Mouse (Mus musculus) mouse trophoblast stem cell (cell line): ENCODE data around the gene Slc29a3.
"Not testable (repeated sequence)": the region's sequence is repeated elsewhere in the genome, so short reads cannot be mapped to it uniquely, and the experiment has no call there.

Experiments used
- in situ Hi-C, 2 experiments: fragments of 300-500 bp; cut with MseI, MboI; formaldehyde crosslinking; loops; 2 replicates in 1 of 2; 3 replicates in 1 of 2; pipeline ENCODE4 v1.15.1; 2025

The Slc29a3 gene

DNA sequence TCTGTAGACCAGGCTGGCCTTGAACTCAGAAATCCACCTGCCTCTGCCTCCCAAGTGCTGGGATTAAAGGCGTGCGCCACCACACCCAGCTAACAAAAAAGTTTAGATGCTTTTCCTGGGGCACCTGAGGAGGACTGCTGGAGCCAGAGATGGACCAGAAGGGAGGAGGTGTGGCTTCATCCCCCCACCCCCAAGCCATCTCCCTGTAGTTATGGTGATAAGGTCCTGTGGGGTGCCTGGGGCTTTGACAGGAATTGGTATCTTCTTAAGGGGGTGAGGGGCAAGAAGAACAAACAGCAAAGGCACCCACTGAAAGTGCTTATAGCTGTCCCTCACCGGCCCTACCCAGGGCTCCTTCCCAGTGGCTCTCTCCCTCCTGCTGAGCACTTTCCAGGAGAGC lies 25.7 kb downstream of the Slc29a3 start:
- in situ Hi-C loops = no loop called here

DNA sequence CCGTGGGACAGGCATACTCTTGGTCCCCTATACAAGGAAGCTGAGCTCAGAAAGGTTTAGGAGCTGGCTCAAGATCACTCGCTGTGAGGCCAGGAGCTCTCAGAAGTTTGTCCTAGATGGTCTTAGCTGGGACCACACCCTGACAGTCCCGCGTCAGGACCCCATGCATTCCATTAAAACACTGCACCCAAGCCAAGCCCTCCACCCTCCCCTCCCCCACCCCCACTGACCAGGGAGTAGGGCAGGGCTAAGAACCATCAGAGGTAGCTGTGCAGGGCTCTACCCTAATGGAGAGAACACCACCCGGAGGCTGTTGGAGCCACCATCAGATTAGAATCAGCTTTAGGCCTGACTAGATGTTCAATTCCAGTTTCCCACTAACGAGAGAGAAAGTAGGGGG lies 28.1 kb downstream of the Slc29a3 start:
- in situ Hi-C loops = no loop called here

DNA sequence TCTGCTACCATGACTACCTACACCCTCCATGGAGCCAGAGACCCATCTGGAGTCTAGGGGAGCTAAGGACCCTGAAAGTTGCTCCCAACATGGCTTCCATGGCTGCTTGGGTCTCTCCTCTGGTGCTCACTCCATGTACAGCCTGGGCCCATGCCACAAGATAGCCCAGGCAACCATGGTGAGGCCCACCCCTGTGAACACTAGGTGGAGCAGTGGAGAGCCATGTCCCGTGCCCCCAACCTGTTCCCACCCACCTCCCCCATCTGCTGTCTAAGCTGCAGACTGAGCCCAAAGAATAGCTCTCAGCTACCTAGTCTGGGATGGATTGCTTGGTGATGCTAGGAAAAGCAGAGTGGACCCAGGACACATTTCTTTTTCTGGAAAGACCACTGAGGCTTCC lies 29.2 kb downstream of the Slc29a3 start:
- in situ Hi-C loops = no loop called here

DNA sequence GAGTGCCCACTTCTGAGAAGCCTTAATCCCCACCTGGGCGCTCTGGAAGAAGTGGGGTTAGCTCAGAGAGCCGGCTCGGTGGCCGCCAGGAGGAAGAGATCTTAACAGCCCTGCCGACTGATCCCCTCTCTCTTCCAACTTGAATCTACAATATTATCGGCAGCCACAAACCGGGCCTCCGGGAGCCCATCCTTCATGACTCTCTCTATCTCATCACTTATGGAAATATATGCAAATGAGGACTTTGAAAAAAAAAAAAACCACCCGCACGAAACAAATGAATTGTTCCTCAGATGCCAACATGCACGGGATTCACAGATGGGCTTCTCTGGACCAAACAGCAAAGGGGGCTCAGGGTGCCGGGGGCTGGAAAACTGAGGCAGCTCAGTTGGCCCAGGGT lies 31.0 kb downstream of the Slc29a3 start:
- in situ Hi-C loops = no loop called here

DNA sequence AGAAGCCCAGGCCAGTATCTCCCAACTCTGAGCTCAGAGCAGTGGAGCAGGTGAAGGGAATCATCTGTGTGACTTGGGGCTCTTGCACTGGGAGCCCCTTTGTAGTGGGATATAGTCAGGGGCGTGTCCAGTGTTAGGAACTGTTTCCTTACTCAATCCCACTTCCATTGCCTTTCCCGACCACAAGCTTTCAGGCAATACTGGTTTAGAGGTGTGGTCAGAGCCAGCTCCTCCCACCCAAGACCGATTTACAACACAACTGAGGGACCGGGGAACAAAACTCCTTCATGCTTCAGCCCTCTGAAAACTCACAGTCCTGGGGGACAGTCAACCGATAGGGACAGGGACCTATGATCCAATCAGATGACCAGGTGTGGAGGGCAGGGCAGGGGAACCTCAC lies 32.1 kb downstream of the Slc29a3 start:
- in situ Hi-C loops = no loop called here

DNA sequence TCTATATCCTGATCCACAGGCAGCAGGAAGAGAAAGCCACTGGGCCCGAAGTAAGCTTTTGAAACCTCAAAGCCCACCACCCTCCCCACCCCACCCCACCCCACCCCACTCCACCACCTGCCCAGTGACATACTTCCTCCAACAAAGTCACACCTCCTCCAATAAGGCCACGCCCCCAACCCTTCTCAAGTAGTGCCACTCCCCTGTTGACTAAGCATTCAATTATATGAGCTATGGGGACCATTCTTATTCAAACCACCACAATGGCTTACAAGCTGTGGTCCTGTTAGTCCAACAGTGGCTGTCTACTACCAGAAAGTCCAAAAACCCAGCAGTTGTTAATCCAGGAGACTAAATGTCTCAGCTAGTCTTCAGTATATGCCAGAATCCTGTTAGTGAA lies 34.1 kb downstream of the Slc29a3 start:
- in situ Hi-C loops = no loop called here

DNA sequence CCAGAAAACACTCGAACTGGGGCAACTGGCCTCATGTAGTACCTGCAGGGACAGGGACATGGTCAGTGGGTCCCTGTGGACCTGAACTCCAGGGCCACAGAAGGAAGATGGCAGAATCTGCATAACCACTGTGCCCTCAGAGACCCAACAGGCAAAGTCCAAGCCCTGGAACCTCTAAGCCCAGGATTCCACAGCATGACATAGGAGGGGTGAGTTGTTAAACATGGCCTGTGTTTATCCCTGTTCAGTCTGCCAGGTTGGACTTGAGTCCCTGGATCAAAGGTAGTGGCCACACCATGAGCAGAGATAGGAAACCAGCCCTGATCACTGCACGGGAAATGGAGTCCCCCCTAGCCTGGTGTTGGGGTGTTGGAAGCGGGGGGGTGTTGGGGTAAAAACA lies 36.1 kb downstream of the Slc29a3 start:
- in situ Hi-C loops = no loop called here

DNA sequence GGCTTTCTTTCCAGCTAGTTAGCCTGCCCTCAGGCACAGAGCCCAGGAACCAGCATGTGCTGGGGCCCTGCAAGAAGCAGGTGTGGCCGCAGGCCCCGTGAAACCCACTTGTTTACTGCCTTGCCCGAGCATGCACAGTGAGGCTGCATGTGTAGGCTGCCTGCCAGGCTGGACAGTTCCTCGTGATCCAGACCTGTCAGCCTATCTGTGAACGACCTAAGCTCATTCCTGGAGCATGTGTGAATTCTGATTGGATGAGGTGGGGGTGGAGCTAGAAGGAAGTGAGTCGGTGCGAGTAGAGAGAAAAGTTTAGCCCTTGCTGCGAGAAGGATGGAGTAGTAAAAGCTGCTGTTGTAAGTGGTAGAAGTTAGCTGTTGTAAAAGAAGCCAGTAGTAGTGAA lies 40.3 kb downstream of the Slc29a3 start:
- in situ Hi-C loops = not testable (repeated sequence)

DNA sequence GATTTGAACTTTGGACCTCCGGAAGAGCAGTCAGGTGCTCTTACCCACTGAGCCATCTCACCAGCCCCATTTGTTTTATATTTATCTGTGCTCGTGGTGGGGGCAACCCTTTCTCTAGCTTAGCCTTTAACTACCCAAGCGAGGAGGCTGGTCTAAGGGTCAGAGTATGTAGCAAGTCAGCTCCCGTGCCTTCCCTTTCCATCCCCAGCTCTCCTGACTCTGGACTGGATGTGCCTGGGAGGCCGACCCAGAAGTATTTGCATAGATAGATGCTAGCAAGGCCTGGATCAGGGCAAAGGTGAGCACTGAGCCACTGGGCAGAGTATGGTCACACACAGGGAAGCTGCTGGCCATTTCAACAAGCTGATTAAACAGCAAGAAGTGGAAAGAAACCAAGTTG lies 43.8 kb downstream of the Slc29a3 start:
- in situ Hi-C loops = no loop called here

DNA sequence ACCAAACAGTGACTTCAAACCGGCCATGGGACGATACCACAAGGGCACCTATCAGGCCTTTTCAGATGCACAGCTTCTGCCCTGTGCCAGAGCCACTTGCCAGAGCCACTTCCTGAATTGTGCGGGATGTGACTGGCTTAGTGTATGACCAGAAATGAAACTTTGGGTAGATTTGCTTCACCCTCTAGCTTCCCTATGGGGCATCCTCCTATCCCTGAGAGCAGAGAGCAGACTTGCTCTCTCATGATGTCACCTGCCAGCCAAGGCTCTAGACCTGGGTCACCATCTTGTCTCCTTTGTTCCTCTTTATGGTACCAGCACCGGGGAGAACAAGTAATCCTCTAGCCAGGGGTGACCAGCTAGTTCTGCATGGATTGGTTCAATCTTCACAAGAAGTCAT lies 46.3 kb downstream of the Slc29a3 start:
- in situ Hi-C loops = no loop called here

DNA sequence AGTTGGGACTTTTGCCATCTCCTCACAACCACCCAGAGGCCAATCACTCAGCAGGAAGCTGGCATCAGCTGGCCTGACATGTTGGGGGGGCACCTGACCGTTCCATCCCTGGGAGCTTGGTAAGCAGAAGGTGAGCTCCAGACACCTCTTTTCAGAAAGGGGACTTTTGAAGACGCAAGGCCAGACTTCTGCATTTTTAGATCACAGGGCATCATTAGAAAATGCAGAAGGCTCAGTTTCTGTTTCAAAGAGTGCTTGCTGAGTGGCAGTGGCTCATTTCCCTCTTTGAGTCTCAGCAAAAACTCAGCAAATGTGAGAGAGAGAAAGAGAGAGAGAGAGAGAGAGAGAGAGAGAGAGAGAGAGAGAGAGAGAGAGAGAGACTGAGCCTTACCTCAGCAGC lies 47.5 kb downstream of the Slc29a3 start:
- in situ Hi-C loops = no loop called here

DNA sequence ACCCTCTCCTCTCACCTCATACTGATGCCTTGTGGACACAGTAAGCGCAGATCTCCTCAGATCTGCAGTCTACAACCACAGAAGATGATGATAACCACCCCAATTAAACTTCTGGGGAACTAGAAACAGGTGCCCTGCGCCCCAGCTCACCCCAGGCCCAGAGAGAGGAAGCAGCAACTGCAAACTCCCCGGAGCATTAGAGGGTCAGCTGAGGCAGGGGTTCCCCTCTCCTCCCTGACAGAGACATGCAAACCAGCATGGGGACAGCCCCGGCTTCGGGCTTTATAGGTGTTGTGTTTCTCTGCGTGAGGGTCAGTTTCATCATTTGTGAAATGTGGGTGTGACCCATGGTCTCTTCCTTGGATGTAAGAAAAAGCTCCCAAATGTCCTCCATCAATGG lies 54.8 kb downstream of the Slc29a3 start:
- in situ Hi-C loops = loop anchor here (10.0 kb wide), 3 partner anchors 163 to 393 kb away; no protein-coding TSS in a partner anchor

DNA sequence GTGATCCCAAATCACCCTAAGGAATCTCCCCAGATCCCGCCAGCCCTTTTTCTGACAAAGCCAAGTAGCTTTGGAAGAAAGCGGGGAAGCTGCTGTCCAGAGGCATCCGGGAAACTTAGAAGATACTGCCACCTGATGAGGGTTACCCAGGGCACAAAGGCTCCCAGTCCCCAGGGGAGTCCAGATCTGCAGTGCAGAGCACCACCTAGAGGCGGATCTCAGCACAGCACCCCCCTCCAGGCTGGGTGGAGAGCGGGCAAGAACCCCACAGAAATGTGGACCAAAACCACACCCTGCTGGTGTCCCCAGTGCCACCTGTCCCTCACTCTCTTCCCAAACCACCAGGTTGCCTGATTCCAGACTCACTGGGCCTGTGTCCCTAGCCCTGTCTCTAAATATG lies 55.6 kb downstream of the Slc29a3 start:
- in situ Hi-C loops = loop anchor here (10.0 kb wide), 3 partner anchors 162 to 392 kb away; no protein-coding TSS in a partner anchor

DNA sequence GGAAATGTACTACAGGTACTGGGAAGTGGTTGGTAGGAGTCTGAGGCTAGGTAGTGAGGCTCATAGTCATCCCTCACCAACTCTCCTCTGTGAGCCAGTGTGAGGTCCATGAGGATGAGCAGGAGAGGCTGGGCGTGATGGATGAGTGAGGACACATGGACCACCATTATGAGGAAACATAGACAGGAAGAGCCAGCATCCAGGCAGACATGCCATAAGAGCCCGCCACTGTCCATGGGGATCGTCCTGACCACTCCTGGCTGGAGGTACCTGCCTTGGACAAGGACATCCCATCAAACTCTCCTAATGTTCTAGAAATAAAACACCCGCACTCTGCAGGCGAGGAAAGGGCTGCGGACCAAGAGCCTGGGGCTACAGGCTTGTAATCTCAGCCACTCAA lies 56.2 kb downstream of the Slc29a3 start, which contains the start of gene Cdh23:
Cdh23 (minus strand) TSS at position 101 of the 400 bp plus-strand sequence.
- in situ Hi-C loops = loop anchor here (10.0 kb wide), 3 partner anchors 162 to 392 kb away; no protein-coding TSS in a partner anchor

DNA sequence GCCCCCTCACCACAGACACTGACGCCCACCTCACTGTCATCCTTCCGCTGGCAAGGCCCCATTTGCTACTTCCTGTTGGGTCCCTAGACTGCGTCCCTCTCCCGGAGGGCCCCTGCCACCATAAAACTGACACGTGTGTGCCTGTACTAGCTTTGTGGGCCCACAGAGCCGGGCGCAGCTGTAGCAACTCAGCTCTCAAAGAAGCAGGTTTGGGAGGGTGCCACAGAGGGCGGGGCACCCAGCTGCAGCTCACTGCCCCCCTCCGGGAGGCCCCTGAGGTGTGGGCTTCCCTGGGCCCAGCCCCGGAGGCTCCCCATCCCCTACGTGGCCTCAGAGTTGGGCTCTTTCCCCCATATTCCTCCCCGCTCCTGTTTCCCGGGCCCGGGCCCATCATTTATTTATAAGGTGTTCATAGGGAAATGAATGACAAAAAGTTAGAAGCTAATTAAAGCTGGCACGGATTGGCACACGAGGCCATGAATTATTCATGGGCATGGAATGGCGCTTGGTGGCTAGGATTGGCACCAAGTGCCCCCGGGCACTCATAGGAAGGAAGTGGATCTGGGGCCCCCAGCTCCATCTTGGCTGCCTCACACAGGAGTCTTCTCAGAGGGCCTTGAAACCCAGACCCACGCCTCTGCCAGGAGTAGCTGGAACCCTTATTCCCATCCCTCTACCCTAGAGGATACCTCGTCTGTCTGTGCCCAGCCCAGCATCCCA lies 60.8 kb downstream of the Slc29a3 start:
- in situ Hi-C loops = loop anchor here (10.0 kb wide), 3 partner anchors 157 to 387 kb away; no protein-coding TSS in a partner anchor

DNA sequence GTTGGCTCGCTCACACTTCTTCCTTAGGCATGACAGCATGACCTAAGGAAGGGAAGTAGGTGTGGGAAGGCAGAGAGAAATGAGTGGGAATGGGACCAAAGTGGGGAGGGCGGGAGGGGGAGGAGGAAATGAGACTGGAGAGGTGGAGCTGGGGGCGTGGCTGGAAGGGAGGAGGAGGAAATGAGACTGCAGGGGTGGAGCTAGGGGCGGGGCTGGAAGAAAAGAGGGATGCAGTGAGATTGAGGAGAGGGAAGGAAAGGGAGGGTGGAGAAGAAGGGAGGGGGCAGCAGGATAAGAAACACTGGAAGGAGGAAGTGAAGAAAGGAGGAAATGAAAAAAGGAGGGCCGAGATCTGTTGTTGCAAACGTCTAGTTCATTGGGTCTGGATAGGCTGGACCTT lies 61.6 kb downstream of the Slc29a3 start:
- in situ Hi-C loops = loop anchor here (10.0 kb wide), 3 partner anchors 156 to 386 kb away; no protein-coding TSS in a partner anchor

DNA sequence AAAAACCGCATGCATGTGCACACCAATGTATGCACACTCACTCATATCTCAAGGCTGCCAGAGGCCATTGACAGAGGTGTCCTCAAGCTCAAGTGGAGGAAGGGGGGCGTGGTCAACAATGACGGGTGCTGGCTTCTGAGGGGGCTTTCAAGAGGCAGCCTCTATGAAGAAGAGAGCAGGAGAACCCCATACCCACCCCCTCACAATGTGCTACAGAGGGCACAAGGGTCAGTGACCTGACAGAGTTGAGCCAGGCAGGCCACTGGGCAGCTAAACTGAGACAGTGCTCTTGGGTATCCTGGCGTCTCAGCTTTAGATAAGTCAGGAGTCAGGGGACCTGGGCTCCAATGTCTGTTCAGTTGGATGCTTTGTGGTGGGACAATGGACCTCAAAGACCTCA lies 63.2 kb downstream of the Slc29a3 start:
- in situ Hi-C loops = no loop called here

DNA sequence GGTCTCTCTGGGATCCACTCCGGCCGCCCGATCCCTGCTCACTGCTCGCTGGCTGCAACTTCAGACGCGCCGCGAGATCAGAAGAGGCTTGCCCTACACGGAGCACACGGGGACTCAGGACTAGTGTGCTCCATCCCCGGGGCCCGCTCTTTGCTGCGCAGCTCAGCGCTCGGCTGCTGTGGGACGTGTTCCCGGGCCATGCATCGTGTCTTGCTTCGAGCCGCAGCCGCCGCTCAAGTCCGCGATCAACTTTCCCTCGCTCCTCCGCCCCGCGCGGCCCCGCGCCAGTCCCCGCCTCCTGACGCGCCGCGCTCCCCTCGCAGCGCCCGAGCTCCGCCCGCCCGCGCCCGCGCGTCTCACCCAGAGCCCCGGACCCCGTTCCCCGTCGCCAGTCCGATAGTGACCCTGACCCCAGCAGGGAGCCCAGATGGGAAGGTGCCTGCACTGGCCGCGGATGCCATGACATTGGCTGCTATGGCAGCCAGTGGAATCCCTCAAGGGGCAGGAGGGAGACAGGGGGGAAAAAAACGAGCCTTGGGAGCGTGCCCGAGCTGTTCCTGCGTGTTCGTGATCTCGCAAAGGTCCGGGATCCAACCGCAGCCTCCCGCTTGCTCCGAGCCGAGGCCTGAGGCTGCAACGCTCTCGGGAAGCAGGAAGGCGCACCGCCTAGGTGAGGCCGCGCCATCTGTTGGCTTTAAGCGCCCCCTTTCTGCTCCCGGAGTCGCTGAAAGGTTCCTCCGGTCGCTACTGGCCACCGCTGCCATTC lies 65.4 kb downstream of the Slc29a3 start:
- in situ Hi-C loops = no loop called here

DNA sequence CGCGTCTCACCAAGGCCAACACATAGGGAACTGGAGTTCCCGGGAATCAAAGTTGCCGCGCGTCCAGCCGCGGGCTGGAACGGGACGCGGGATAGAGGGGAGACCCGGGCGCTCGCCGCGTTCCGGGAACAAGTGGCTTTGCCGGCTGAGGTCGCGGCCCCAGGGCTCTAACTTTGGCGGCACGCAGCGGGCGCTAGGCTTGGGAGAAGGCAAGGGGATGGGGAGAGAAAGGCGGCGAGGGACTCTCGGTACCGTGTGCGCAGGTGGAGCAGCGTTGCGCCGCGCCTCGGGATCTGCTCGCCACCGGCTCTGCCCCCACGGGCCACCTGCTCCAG lies 66.0 kb downstream of the Slc29a3 start:
- in situ Hi-C loops = no loop called here

DNA sequence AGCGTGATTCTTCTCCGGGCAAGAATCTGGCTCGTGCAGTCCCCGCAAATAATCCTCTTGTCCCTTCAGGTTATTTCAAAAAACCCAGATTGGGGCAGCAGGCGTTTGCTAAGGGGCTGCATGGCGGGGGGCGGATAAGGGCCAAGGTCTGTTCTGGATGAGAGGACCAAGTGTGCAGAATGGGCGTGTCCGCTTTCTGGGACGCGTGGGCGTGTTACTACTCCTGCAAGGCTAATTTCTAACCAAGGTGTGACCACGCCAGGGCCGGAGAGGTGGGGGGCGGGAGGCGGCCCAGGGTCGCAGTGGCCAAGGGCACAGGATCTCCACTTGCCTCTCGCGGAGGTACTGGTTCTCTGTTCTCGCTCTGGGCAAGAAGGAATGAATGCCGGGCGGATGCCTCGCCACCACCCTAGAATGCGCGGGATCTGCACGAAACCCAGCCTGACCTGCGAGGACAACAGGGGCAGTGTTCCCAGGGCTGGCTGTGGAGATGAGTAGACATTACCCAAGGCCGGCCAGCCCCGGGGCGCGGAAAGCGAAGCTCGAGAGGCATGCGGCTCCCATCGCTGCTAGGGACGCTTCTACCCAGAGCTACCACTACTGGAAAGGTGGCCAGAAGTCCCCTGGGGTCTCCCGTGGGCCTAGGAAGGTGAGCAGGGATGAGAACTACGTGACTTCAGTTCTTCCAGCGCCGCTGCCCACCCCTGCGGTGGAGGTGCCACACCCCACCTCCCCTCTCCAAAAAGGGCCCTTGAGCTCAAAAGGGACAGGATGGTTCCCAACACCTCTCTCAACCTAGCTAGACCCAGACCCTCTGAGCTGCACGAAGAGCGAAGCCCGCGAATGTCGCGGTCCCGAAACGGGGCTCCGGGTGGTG lies 66.6 kb downstream of the Slc29a3 start:
- in situ Hi-C loops = no loop called here

DNA sequence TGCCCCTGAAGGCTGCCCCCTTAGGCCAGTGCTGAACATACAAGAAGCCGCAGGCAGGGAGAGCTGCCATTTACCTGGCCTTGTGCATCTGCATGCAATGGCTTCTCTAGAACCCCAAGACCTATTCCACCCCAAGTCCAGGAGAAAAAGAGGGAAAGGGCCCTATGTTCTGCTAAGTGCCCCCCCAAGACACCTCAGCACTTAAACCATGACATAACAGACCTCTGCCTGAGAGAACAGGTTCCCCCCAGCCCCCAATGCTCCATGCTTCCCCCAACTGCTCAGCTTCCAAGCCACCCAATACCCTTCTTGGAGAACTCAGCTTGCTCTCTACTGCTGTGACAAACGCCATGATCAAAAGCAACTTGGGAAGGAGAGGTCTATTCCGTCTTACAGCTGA lies 73.7 kb downstream of the Slc29a3 start:
- in situ Hi-C loops = no loop called here

DNA sequence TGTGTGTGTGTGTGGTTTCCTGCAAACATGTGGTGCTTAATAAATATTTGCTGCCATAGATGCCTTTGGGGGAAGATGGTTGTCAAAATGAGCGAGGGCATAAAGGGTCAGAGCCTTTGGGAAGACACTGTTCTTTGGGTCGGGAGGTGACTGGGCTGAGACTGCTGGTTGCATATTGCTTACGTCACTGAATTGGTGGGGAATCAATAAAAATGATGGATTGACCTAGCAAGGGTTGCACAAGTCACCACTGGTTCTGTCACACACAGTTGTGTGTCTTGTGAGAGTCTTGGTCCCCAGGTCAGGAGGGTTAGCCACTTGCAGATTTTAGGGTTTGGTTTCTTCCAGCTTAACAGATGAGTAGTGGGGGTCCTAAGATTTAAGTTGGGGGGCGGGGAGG lies 75.3 kb downstream of the Slc29a3 start:
- in situ Hi-C loops = no loop called here
